Mouse (Mus musculus): ENCODE measurements around the gene Gm20809.
"Not testable (repeated sequence)": the region's sequence is repeated elsewhere in the genome, so short reads cannot be mapped to it uniquely, and the experiment has no call there.

Gm20809 gene

DNA sequence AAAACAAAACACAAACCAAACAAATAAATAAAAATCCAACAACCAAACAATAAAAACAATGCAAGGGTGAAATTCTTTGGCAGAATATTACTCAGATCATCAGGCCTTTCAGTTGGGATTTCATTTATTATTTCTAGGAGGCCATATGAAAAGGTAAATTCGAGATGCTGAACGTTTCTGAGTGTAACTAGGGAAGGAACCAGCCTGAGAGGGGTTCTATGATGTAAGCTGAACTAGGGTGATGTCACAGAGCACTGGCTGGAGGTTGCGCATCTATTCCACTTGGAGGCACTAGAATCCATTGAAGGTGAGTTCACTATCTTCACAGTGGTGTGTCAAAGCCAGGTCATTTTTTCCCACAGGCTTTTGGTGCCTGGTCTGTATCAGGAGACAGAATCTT lies at the start of gene Gm20809:
Gene Gm20809, plus strand, starts transcription at position 301 of the 400 bp plus-strand sequence.
- DNase-seq = not testable (repeated sequence)

Data from thymus, postnatal 25 days (tissue).